12 mouse cellular contexts compared by ENCODE assay signal in genomic region chr5:27873240-27874082, GRCm38 (mm10). TPM values are rescaled to one million over a fixed set of nuclear protein-coding genes. Genes with fewer than 3 reads are reported as not detected.
DNase-seq lines count a peak whose midpoint lies in the region; ATAC-seq and TF ChIP-seq lines count a peak whose summit lies in the region.
"Had no signal": no experiment of that assay in that cellular context is flagged by ENCODE, and none has a peak within 500 bp of the region (broad histone marks: within the 10 kb centered on the region; RNA-seq: fewer than 3 reads in every experiment).

No protein-coding gene starts in this region.

- no peaks in the 10 kb centered on the region for H3K36me3 ChIP-seq in forebrain, embryonic 13.5 days (ENCODE audit: poor library complexity, severe bottlenecking)
- no peaks in the 10 kb centered on the region for H3K36me3 ChIP-seq in midbrain, postnatal 0 days (ENCODE audit: insufficient read depth, low read length)
- H3K36me3 ChIP-seq: limb, embryonic 13.5 days had no signal

- DNase-seq in cerebellum, adult 11-12 months, result peak; percentile 36
- peak; percentile 22 for DNase-seq in layer of hippocampus, adult 9-10 months (ENCODE audit: low spot score)
- peak; percentile 73 for DNase-seq in midbrain, postnatal 0 days (ENCODE audit: low spot score)
- DNase-seq in urinary bladder, postnatal 14 days (ENCODE audit: low spot score), result no peak
- DNase-seq in thymus, postnatal 0 days (ENCODE audit: low spot score), result no peak
- no peak for DNase-seq in liver
- DNase-seq: heart, adult 2 months had no signal

- H3K4me1 ChIP-seq in forebrain, embryonic 13.5 days, result peaks cover 14% of the 10 kb centered on the region
- H3K4me1 ChIP-seq in midbrain, postnatal 0 days (ENCODE audit: insufficient read depth, low read length), result peaks cover 3% of the 10 kb centered on the region; the same call in 1 of the 2 replicates
- H3K4me1 ChIP-seq: limb, embryonic 13.5 days had no signal

- WGBS in forebrain, embryonic 13.5 days, result 52% methylated on average over 8 of the region's 8 CpGs
- 35% methylated on average over 8 of the region's 8 CpGs for WGBS in midbrain, postnatal 0 days

- H3K4me2 ChIP-seq in forebrain, embryonic 13.5 days, result no peak overlapping the region
- H3K4me2 ChIP-seq in midbrain, postnatal 0 days (ENCODE audit: low read depth, low read length, poor library complexity, severe bottlenecking), result no peak overlapping the region
- H3K4me2 ChIP-seq: limb, embryonic 13.5 days had no signal

- peak; percentile 94 for ATAC-seq in forebrain, embryonic 13.5 days
- no peak; the same call in 1 of the 2 replicates for ATAC-seq in midbrain, postnatal 0 days (ENCODE audit: low FRiP score)
- no peak for ATAC-seq in monocyte, adult 5-6 weeks (replicated peaks; ENCODE audit: insufficient number of reproducible peaks, low FRiP score, low TSS enrichment, poor library complexity, severe bottlenecking)

- peak overlapping the region; percentile 76 for H3K27ac ChIP-seq in forebrain, embryonic 13.5 days
- no peak overlapping the region for H3K27ac ChIP-seq in midbrain, postnatal 0 days (ENCODE audit: low read depth, low read length)
- H3K27ac ChIP-seq: heart, adult 2 months; limb, embryonic 13.5 days had no signal

- no peaks in the 10 kb centered on the region for H3K9me3 ChIP-seq in forebrain, embryonic 13.5 days (replicated peaks)
- H3K9me3 ChIP-seq in midbrain, postnatal 0 days (ENCODE audit: low read length), result no peaks in the 10 kb centered on the region
- H3K9me3 ChIP-seq: limb, embryonic 13.5 days had no signal

- H3K4me3 ChIP-seq in forebrain, embryonic 13.5 days, result no peak overlapping the region
- no peak overlapping the region for H3K4me3 ChIP-seq in midbrain, postnatal 0 days (ENCODE audit: low read depth, low read length)
- H3K4me3 ChIP-seq: heart, adult 2 months; limb, embryonic 13.5 days had no signal

- TF ChIP-seq CTCF in midbrain, postnatal 0 days (IDR thresholded peaks at IDR 0.05), result no peak

- H3K9ac ChIP-seq in forebrain, embryonic 13.5 days, result no peak overlapping the region
- no peak overlapping the region for H3K9ac ChIP-seq in midbrain, postnatal 0 days (replicated peaks; ENCODE audit: low read length, poor library complexity, severe bottlenecking)
- H3K9ac ChIP-seq: limb, embryonic 13.5 days had no signal

- no peaks in the 10 kb centered on the region for H3K27me3 ChIP-seq in forebrain, embryonic 13.5 days
- no peaks in the 10 kb centered on the region for H3K27me3 ChIP-seq in midbrain, postnatal 0 days (ENCODE audit: insufficient read depth, low read length)
- H3K27me3 ChIP-seq: limb, embryonic 13.5 days had no signal

RNA-seq across cellular contexts. Expression of gene Htr5a, which starts 31.5 kb away (rescaled TPM):
- 0.21 and 0.50 TPM in 2 replicates for polyA plus RNA-seq in forebrain, embryonic 13.5 days (2015; fragmentation: Nextera tagmentation; extraction: Ambion mirVana)
- total RNA-seq in midbrain, postnatal 0 days (2014; rRNA removed), result 10.9 and 12.3 TPM in 2 replicates
- 1.4 and 1.6 TPM in 2 replicates for polyA plus RNA-seq in midbrain, postnatal 0 days (2015; fragmentation: Nextera tagmentation; extraction: Ambion mirVana)
- not detected in 3 replicates for total RNA-seq in monocyte, adult 5-6 weeks (2017)
- polyA plus RNA-seq in thymus, postnatal 0 days (2015; fragmentation: Nextera tagmentation; extraction: Ambion mirVana), result not detected in 2 replicates
- total RNA-seq: heart, adult 2 months; MEL; neutrophil, adult 5-6 weeks had no signal
- polyA plus RNA-seq: heart, adult 2 months; limb, embryonic 13.5 days had no signal

Comparison
In these comparisons a context has a peak if more than half of its experiments do, and no peak if none do; other contexts are left out.
1. DNase-seq: peak in cerebellum, adult 11-12 months (single experiment), layer of hippocampus, adult 9-10 months (single experiment) and midbrain, postnatal 0 days (single experiment); none in urinary bladder, postnatal 14 days (single experiment), thymus, postnatal 0 days (single experiment) and liver (single experiment).